Mouse (Mus musculus) cerebellum, adult (tissue): Measurements from ENCODE around the gene Calr4.
A peak's percentile ranks its signal among the peaks of the same experiment; 100 is the strongest.

Source experiments
- ATAC-seq: cut with Nextera tagmentation; 2 replicates; pipeline ENCODE4 v1.9.2; 2017; ENCODE audit warnings: mild to moderate bottlenecking, moderate library complexity, mixed read lengths; ENCODE audit not compliant: insufficient number of reproducible peaks, low FRiP score, low TSS enrichment

Calr4 gene

GRCm38 (mm10) chr4:109273586-109274240, 39.4 kb downstream of the Calr4 start:
- ATAC-seq: no peak

- peak; percentile 95 for ATAC-seq
Observed at GRCm38 (mm10) chr4:109279689-109280458, 45.6 kb downstream of the Calr4 start, which contains the start of gene Eps15. Gene Eps15, plus strand, starts transcription at chr4:109280268.

GRCm38 (mm10) chr4:109280459-109281160, 46.3 kb downstream of the Calr4 start:
- peak; percentile 53; the same call in 1 of the 2 replicates for ATAC-seq

GRCm38 (mm10) chr4:109281161-109281560, 46.9 kb downstream of the Calr4 start:
- ATAC-seq: no peak

- ATAC-seq: no peak
Observed at GRCm38 (mm10) chr4:109281946-109282345, 47.7 kb downstream of the Calr4 start.

- ATAC-seq: no peak
Observed at GRCm38 (mm10) chr4:109294629-109295028, 60.3 kb downstream of the Calr4 start.

- no peak for ATAC-seq
Observed at GRCm38 (mm10) chr4:109296510-109296909, 62.2 kb downstream of the Calr4 start.

GRCm38 (mm10) chr4:109299136-109299535, 64.9 kb downstream of the Calr4 start:
- no peak for ATAC-seq
